Mouse (Mus musculus) ES-Bruce4 (cell line): ENCODE measurements around the gene Tnk2.

ENCODE experiments used
- CTCF ChIP-seq: IDR thresholded peaks from one replicate; pipeline ENCODE4 v1.8.1; 2011; ENCODE audit warnings: low read depth, low read length
- POLR2A ChIP-seq: IDR thresholded peaks from one replicate; pipeline ENCODE4 v1.8.1; 2011; ENCODE audit warnings: low read length; ENCODE audit not compliant: insufficient read depth

GRCm38 (mm10) chr16:32643661-32644061, at the start of gene Tnk2:
- TF ChIP-seq CTCF (no peak), POLR2A (no peak)
